Mouse (Mus musculus) G1E-ER4 (cell line): Measurements from ENCODE around the gene Gls. TPM values are rescaled to one million over a fixed set of nuclear protein-coding genes. Genes with fewer than 3 reads are reported as not detected.

Experiments used
- GATA1 ChIP-seq: IDR thresholded peaks from one replicate; pipeline ENCODE4 v1.8.0; 2012; ENCODE audit warnings: low read length, inconsistent platforms
- polyA plus RNA-seq: library from polyadenylated mRNA; stranded (reverse); fragments of >175 nt; gene quantifications from 2 replicates; pipeline ENCODE4 v1.2.3, GENCODE M21; 2012

Gls gene
- polyA plus RNA-seq = 157 and 200 TPM in 2 replicates

DNA sequence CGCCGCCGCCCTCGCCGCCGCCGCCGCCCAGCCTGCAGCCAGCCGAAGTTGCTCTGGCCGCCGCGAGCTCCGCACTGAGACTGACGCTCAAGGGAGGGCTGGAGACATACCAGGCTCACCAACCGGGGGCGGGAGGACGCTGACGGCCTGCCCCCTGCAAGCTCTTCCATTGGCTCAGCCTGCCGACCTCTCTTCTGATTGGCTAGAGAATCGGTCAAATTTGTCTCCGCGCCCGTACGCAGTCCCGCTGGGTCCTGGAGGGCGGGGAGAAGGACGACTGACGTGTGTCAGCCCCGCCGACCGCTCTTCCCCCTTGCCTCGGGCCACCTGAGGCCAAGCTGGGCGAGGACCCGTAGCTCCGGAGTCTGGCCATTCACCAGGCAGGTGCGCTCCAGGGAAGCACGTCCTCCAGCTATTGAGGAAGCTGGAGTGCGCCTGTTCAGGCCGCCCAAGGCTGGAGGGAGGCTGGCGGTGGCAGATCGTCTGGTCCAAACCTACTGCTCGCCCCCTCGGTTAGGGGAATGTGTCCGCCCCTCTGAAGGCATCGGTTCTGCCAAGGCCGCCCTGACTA, at the start of gene Gls:
TSS of gene Gls (minus strand) at position 90 of the 571 bp plus-strand sequence.
- no peak for TF ChIP-seq GATA1

DNA sequence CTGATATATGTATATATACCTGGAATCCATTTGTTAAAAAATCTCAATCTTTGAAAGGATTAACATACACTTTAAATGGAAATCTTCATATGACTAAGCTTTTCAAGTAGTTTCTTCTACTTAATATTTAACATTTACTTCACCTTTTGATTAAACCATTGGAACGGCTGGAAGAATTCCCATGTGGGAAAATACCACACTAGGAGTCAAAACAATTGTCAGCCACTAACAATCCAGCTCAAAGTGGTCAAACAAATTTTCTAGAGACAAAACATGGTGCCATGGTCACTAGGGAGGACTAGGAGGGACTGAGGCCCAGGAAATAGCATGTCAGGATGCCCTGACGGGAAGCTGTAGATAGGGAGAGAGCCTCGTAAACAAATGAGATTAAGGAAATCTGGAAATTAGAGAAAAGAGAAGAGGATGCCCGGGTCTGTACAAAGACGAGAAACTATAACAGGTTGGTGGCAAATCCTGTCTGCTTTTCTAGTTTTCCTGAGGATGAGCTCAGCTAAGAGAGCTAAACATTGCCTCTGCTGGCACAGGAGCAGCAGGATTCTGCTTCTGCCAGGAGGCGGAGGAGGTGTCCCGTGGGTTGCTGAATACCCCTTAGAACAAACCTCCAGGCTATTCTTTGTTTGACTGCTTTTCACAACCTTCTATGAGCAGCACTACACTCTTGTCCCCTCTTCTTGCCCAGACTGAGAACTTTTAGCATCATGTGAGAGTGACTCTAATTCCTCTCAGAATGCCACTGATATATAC, 47.0 kb upstream of the Gls start:
- no peak for TF ChIP-seq GATA1

DNA sequence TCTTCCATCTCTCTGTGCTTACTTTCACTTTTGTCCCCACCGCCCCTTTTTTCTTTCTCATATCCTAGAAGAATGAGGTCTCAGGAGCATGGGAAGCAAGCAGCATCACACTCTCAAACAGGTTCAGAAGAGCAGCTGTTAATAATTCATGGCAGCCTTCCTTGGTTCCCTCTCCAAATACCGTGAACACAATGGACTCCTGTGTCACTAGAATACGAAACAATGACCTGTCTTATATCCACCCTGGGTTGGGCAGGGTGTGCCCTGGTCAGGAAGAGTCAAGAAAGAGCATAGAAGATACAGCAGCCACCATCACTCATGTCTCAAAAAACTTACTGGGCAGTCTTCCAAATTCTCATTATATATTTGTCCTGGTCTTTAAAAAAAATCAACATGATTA, 46.3 kb upstream of the Gls start:
- TF ChIP-seq GATA1 = no peak

DNA sequence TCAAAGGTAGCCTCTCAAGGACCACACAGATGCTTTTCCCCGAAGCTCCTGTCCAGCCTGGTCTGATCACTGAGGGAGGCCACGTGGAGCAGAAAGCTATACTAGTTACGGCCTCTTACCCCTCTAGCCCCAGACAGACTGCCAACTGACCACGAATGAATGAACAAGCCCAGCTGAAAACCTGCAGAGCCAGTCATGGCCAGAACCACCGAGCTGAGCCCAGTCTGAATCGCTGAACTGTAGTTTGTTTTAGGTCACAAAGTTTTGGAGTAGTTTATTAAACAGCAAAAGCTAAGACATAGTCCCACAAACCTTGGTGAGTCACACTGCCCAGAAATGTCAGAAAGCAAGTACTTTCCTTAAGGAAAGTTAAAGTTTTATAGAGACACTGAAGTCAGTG, 45.0 kb upstream of the Gls start:
- TF ChIP-seq GATA1 = no peak

DNA sequence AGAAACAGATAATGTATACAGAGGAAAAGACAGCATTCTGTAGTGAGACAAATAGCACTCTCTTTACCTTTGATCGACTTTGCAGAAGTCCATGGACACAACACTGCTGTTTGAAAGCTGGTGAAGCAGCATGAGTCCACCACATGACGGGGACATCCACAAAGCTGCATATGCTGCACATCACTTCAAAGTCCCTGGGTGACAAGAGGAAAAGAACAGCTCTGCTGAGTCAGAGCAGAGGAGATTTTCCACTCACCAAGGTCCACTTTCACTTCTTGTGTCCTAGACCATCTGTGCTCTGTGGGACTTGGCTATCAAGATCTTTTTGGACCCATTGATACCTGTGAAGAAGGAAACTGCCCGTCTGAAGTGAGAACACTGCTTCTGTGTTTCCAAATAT, 41.2 kb upstream of the Gls start:
- TF ChIP-seq GATA1 = no peak

DNA sequence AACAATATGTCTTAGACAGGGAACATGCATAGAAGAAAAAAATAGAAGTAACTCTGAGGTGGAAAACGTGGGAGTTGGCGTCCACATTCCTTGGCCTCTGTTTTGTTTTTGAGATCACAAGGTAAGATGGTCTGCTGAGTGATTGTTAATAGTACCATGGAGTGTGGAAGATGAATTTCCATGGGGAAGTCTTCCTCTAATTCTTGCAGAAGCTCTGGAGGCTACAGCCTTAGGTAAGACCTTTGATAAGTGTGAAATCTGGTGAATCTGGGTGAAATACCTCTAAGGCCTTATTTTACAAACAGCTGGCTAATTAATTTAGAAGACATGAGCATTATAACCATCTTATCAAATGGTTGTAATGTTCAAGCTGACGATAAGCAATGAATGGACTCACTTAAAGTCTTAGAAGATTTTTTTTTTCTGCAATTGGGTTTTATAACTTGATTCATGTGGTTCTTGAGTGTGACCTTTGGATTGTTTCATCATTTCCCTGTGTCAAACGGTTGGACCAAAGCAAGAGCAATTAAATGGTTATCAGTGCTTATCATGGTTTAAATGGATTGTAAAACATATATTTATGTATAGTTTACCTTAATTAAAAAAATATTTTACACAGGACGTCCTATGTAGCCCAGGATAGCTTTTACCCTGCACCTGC, 39.1 kb upstream of the Gls start:
- no peak for TF ChIP-seq GATA1

DNA sequence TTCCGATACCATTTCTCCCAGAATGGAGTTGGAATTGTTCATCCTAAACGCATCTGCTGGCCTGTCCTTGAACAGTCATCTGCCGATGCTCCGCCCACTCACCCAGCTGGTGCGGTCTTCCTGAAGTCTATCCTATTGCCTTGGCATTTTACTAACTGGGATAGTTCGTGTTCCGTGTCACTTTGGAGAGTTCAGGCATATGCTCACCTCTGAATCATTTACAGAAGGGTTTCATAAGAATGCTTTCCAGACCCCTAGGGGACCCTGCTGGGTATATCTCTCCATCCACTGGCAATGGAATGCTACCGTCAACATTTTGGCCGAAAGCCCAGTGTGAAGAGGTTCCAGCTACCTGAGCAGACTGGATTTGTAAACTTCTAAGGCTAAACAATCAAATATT, 37.3 kb upstream of the Gls start:
- no peak for TF ChIP-seq GATA1

DNA sequence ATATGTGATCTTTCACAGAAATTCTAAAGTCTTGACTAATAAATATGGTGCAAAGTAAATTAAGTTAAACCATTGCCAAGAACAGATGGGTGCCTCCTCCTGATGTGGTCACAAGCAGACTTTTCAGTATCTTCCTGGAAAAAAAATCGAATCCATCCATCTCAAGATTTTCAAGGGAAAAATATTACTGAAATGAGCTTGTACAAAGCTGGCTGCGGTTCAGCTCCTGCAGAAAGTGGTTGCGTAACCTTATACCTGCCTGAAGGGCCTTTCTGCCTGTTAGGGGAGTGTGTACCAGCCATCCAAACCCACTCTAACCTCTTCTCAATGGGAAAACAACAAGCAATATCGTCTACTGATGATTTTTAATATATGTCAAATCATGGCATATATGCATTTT, 36.6 kb upstream of the Gls start:
- no peak for TF ChIP-seq GATA1

DNA sequence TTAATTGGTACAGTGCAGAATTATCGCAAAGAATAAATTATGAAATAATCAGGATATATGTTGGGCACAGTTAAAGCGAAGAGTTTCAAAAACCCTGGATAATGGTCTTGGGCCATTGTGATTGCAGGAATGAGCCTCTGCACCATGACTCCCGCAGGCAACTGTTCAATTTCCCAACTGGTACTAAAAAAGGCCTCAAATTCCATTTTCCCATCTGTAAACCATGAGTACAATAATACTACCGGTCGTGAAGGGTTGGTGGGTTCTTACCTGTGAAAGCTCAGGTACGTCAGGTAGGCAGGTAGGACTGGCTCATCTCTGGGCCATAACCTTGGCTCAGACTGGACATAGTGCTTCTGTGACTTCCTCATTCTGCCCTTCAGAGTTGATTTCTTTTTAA, 35.0 kb upstream of the Gls start:
- no peak for TF ChIP-seq GATA1

DNA sequence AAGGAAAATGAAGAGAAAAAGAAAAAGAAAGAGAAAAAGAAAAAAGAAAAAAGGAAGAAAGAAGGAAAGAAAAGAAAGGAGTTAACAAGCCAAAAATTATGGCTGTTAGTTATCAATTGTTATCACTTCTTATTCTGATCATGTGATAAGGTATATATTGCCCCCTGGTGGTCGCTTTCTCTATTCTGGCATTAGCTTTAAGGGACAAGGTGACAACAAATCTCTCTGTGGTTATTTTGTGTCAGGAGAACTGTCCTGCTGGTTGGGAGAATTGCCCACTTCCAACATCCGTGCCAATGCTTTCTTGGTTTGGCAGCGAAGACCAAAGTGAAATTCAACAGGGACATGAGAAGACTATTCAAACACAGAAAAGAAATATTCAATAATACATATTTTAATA, 34.6 kb upstream of the Gls start:
- TF ChIP-seq GATA1 = no peak

DNA sequence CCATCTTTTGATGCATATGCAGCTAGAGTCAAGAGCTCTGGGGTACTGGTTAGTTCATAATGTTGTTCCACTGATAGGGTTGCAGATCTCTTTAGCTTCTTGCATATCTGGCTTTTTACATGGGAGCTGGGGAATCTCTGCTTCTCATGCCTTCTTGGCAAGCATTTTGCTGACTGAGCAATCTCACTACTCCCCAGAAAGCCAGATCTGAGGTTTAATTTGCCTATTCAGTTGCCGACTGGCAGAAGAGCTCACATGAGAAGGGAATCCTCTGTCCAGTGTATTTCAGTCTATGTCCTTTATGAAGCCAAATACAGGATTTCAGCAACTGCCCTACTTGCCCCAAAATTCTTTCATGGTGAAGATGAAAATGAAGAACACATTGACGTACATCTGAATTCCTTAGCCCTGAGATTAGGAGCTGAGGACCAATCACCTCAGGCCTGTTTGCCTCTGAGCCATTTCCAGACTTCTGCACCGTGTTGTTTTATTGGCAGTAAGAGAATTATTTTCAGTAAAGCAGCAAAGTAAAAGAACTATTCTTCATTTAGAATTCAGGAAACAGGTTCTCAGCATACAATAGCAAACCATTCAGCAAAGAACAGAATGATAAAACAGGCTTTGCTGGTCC, 33.0 kb upstream of the Gls start:
- no peak for TF ChIP-seq GATA1

DNA sequence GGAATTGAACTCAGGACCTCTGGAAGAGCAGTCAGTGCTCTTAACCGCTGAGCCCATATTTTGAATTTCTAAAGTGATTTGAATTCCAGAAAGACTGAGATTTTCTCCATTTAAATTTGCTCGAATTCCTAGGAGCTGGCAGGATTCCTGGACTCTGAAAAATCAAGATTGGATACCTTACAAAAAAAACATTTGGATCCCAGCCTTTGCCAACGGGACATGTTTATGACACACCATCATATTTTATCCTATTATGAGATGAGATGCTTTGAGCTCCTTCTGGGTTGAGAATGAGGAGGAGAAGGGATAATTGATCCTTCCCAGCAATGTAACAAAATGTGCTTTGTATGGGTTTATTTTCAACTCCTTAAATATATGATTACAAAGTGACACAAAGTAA, 31.3 kb upstream of the Gls start:
- TF ChIP-seq GATA1 = no peak

DNA sequence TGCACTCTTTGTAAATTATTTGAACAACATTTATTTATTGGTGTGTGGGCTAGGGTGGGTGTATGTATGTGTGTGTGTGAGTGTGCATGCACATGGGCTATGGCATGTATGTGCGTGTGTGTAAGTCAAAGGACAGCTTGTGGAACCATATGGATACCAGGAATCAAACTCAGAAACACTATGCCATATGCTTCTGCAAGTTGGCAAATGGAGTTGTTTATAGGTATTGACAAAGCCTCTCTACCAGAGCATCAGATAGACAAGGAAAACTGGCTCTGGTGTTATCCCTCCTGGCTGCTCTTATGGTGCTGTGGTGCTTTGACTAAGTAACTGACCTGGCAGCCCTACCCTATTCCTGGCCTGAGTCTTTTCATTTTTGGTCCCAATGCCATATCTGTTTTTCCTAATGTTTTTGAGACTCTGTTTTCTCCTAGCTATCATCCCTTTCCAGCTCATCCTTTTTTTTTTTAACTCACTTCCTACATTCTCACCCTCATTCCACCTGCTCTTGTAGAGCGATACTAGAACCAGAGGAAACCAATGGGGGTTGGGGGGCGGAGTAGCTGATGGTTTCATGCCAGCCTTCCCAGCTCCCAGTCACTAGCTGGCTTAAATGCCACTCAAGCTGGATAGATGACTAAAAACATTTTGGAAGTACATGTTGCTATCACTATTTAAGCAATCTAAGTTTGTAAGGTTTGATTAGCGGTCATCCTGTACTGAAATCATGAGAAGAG, 27.5 kb upstream of the Gls start:
- no peak for TF ChIP-seq GATA1

DNA sequence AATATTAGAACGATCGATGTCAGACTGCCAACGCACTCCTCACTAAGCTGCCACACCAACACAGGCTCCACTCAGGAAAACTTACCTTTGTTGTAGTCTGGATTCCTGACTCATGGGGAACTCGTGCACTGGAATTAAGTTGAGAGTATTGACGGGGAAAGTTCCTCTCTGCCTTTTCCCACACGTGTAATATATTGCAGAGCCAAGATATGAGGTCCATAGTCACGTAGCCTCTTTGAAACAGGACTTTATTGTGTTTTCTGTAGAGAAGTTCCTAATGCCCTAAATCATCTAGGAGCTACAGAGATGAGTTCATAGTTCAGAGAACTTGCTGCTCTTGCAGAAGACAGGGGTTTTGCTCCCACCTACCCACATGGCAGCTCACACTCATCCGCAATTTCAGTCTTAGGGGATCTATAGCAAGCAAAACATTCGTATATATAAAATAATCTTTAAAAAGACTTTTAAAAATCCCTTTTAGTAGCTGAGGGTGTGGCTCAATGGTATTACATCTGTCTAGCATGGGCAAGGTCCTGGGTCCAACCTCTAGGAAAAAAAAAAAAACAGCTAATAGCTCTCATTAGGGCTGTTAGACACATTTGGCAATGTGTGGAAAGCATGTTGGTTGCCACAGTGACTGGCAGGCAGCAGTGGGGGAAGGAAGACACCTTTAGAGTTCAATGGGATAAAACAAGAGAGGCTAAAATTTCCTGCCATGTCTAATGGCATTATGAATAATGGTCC, 25.1 kb upstream of the Gls start:
- no peak for TF ChIP-seq GATA1

DNA sequence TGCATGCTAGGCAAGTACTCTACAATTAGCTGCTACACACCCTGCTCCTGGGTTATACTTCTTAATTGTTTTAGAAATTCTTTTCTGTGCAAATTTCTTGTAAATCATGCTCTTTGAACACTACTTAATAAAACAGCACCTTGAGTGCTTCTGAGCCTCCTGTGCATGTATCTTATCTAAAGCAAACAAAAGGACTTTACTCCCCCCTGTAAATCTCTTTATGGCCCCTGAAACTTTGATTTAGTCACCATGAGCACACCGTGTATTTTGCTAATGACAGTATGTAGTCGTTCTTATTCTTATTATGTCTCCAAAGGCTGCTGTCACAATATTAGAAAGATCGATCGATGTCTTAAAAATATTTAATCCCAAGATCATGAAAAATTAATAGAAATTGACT, 23.9 kb upstream of the Gls start:
- TF ChIP-seq GATA1 = no peak
